Mouse (Mus musculus) heart, embryonic 10.5 days (tissue): ENCODE measurements around the gene Clba1. TPM values are rescaled to one million over a fixed set of nuclear protein-coding genes. Genes with fewer than 3 reads are reported as not detected.

Experiments
- DNase-seq: peaks from one replicate; pipeline ENCODE4 v3.0.0-alpha.2; 2017; ENCODE audit warnings: low spot score
- H3K27ac ChIP-seq: fragments of 300-500 bp; sonication (generic); 2 replicates; pipeline ENCODE4 v1.5.1; 2016; ENCODE audit warnings: mild to moderate bottlenecking
- H3K27me3 ChIP-seq: fragments of 300-500 bp; sonication (generic); 2 replicates; pipeline ENCODE4 v1.6.1; 2016; ENCODE audit warnings: mild to moderate bottlenecking; ENCODE audit not compliant: poor library complexity, insufficient read depth, severe bottlenecking
- H3K36me3 ChIP-seq: fragments of 300-500 bp; sonication (generic); 2 replicates; pipeline ENCODE4 v1.6.1; 2016; ENCODE audit warnings: mild to moderate bottlenecking, moderate library complexity
- H3K4me1 ChIP-seq: fragments of 300-500 bp; sonication (generic); 2 replicates; pipeline ENCODE4 v1.6.1; 2016; ENCODE audit warnings: mild to moderate bottlenecking
- H3K4me3 ChIP-seq: fragments of 300-500 bp; sonication (generic); 2 replicates; pipeline ENCODE4 v1.5.1; 2016; ENCODE audit warnings: mild to moderate bottlenecking, moderate library complexity
- H3K9me3 ChIP-seq: fragments of 300-500 bp; sonication (generic); 2 replicates; pipeline ENCODE4 v1.6.1; 2016; ENCODE audit warnings: mild to moderate bottlenecking, moderate library complexity
- WGBS: fragments of 180-500 bp; shearing (Covaris S2); methylation state at CpG from one replicate; pipeline ENCODE4 v1.1.7; 2016; 5-methylcytosine and 5-hydroxymethylcytosine counted together
- polyA plus RNA-seq: library from polyadenylated mRNA; unstranded; fragments of >200 nt; fragmentation: Nextera tagmentation; extraction: Ambion mirVana; gene quantifications from 2 replicates; pipeline ENCODE4 v1.2.1, GENCODE M21; 2016

The Clba1 gene
- polyA plus RNA-seq, 1 experiment from 2014 or later, result 13.0 TPM

- peak overlapping the region; percentile 4; the same call in 1 of the 2 replicates for H3K27ac ChIP-seq
- H3K36me3 ChIP-seq, result no peaks in the 10 kb centered on the region
- WGBS, result 53% methylated on average over 15 of the region's 15 CpGs
- H3K4me1 ChIP-seq, result peaks cover 71% of the 10 kb centered on the region
- H3K27me3 ChIP-seq, result peaks cover 55% of the 10 kb centered on the region
- DNase-seq, result no peak
- no peak overlapping the region for H3K4me3 ChIP-seq
- H3K9me3 ChIP-seq, result no peaks in the 10 kb centered on the region
Observed at GRCm38 (mm10) chr12:112797672-112798331, 10.9 kb upstream of the Clba1 start.

- Histone ChIP-seq H3K9me3 (no peaks in the 10 kb centered on the region), H3K4me1 (peaks cover 74% of the 10 kb centered on the region), H3K4me3 (no peak overlapping the region), H3K36me3 (no peaks in the 10 kb centered on the region), H3K27ac (no peak overlapping the region), H3K27me3 (peaks cover 60% of the 10 kb centered on the region)
- DNase-seq, result no peak
- 41% methylated on average over 5 of the region's 5 CpGs for WGBS
Observed at GRCm38 (mm10) chr12:112798332-112798681, 10.4 kb upstream of the Clba1 start.

DNA sequence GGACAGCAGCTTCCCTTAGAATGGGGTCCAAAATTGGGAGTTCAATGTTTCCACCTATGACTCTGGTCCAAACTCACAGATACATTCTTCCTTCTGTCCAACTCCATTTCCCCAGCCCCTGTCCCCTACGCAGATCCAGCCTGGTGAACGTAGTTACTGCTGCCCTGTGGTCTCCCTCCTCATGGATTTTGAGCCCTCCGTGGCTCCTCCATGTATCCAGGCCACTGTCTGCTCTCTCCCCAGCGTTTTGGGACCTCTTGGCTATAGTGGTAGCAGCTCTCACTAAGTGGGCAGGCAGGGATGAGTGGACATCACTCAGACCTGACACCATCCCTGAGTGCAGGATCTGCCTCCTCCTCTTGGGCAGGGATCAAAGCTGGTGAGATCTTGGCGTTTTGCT, 10.0 kb upstream of the Clba1 start:
- no peaks in the 10 kb centered on the region for H3K36me3 ChIP-seq
- peaks cover 64% of the 10 kb centered on the region for H3K27me3 ChIP-seq
- no peak for DNase-seq
- no peak overlapping the region for H3K4me3 ChIP-seq
- H3K4me1 ChIP-seq, result peaks cover 70% of the 10 kb centered on the region
- no peaks in the 10 kb centered on the region for H3K9me3 ChIP-seq
- WGBS, result 65% methylated on average over 5 of the region's 5 CpGs
- H3K27ac ChIP-seq, result no peak overlapping the region

- no peak overlapping the region for H3K4me3 ChIP-seq
- no peak overlapping the region for H3K27ac ChIP-seq
- H3K27me3 ChIP-seq, result peaks cover 71% of the 10 kb centered on the region
- WGBS, result 75% methylated on average over 10 of the region's 10 CpGs
- peaks cover 63% of the 10 kb centered on the region for H3K4me1 ChIP-seq
- DNase-seq, result no peak
- no peaks in the 10 kb centered on the region for H3K36me3 ChIP-seq
- H3K9me3 ChIP-seq, result no peaks in the 10 kb centered on the region
Observed at GRCm38 (mm10) chr12:112799237-112799970, 9.3 kb upstream of the Clba1 start.

- Histone ChIP-seq H3K27me3 (peaks cover 77% of the 10 kb centered on the region), H3K4me3 (no peak overlapping the region), H3K9me3 (no peaks in the 10 kb centered on the region), H3K36me3 (no peaks in the 10 kb centered on the region), H3K27ac (no peak overlapping the region), H3K4me1 (peaks cover 53% of the 10 kb centered on the region)
- WGBS, result 8% methylated on average over 4 of the region's 4 CpGs
- DNase-seq, result no peak
Observed at GRCm38 (mm10) chr12:112800476-112800875, 8.3 kb upstream of the Clba1 start.

DNA sequence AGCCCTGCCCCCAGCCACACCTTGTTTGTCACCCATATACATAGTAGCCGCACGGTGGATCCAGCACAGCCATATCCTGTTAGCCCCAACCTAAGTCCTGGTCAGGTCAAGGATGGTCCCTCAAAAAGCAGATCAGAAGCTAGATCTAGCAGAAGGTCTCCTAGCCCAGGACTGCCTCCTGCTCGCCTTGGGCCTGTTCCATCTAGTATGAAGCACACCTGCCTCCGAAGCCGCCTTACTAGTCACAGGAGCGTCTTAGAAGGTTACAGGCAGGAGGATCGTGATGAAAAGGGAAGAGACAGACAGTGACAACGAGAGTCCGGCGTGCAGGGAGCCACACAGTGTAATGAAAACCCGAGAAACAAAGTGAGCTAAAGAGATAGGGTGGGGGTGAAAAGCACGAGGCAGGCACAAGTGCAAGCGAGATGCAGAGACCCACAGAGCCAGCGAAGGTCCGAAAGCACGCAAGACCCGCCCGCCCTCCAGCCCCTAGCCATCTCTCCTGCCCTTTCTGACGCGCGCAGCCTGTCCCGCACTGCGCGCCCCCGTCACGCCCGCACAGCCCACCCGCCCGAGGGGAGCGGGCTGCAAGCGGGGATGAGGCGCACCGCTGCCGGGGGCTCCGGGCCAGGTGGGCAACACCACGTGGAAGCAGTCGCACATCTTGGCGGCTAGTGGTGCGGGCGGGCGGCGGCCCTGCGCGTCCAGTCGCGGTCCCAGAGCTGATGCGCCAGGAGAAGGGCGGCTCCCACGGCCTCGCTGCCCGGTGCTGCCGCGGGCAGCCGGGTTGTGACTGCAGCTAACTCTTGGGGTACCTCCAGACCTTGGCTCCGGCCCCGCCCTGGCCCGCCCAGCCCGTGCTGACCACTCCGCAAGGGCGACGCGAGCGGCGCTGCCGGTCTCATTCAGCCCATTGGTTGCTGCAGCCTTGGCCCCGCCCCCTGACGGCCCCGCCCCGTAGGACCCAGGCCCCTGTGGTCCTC, 6.6 kb upstream of the Clba1 start, which contains the start of gene Ahnak2:
Ahnak2 (minus strand) TSS at position 794 of the 983 bp plus-strand sequence.
- peak; percentile 89 for DNase-seq
- Histone ChIP-seq H3K36me3 (no peaks in the 10 kb centered on the region), H3K9me3 (no peaks in the 10 kb centered on the region), H3K27ac (peak within 1 kb of the TSS; percentile 65), H3K27me3 (peaks cover 84% of the 10 kb centered on the region), H3K4me3 (peak within 1 kb of the TSS; percentile 76), H3K4me1 (peaks cover 38% of the 10 kb centered on the region)
- WGBS, result 4% methylated on average over 66 of the region's 69 CpGs

DNA sequence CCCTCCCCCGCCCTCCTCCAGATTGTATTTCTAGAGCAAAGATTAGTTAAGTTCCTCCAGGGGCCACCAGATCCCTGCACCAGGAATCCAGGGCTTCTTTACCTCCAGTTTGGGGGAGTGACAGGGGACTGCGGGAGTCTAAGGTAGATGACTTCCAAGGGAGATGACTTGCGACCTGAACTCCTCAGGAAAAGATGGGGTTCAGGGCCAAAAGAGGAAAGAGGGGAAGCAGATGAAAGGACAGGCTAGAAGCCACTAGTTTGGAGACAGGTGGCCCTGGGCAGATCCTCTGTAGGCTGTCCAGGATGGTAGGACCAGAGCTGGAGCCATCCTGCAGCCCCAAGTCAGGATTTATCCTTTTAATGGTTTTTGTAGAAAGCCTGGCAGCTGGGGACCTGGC, 5.8 kb upstream of the Clba1 start:
- WGBS, result 16% methylated on average over 3 of the region's 3 CpGs
- H3K27me3 ChIP-seq, result peaks cover 78% of the 10 kb centered on the region

GRCm38 (mm10) chr12:112804046-112804445, 4.7 kb upstream of the Clba1 start:
- no peaks in the 10 kb centered on the region for H3K36me3 ChIP-seq
- H3K4me1 ChIP-seq, result peaks cover 35% of the 10 kb centered on the region
- no peaks in the 10 kb centered on the region for H3K9me3 ChIP-seq
- no peak overlapping the region for H3K4me3 ChIP-seq
- peaks cover 69% of the 10 kb centered on the region for H3K27me3 ChIP-seq
- WGBS, result 55% methylated on average over 13 of the region's 13 CpGs
- H3K27ac ChIP-seq, result no peak overlapping the region
- DNase-seq, result no peak

More for the DNA sequence above, 5.8 kb upstream of the Clba1 start:
- no peaks in the 10 kb centered on the region for H3K9me3 ChIP-seq
- peaks cover 30% of the 10 kb centered on the region for H3K4me1 ChIP-seq
- H3K4me3 ChIP-seq, result peak overlapping the region; percentile 76
- no peaks in the 10 kb centered on the region for H3K36me3 ChIP-seq
- no peak for DNase-seq
- no peak overlapping the region for H3K27ac ChIP-seq

GRCm38 (mm10) chr12:112806044-112806443, 2.7 kb upstream of the Clba1 start:
- H3K4me3 ChIP-seq, result no peak overlapping the region
- peaks cover 49% of the 10 kb centered on the region for H3K4me1 ChIP-seq
- DNase-seq, result no peak
- peaks cover 51% of the 10 kb centered on the region for H3K27me3 ChIP-seq
- H3K36me3 ChIP-seq, result no peaks in the 10 kb centered on the region
- 65% methylated on average over 6 of the region's 6 CpGs for WGBS
- no peaks in the 10 kb centered on the region for H3K9me3 ChIP-seq
- no peak overlapping the region for H3K27ac ChIP-seq

DNA sequence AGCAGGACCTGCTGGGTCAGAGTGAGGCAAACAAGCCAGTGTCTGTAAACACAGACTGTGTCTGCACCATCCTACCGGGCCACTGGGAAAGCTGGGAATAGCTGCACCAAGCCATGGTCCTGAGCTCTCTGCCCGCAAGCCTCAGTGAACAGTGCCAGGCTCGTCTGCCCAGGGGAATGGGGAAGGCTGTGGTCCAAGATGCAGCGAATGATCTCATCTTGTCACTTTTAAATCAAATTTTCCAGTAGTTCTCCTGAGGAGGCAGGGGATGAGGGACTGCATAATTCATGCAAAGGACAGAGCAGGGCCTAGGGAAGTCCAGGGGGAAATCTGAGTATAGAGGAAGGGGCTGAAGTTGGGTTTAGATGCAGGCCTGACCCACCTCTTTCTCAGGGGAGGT, 941 bp upstream of the Clba1 start:
- peaks cover 51% of the 10 kb centered on the region for H3K4me1 ChIP-seq
- no peak for DNase-seq
- H3K36me3 ChIP-seq, result peaks cover 4% of the 10 kb centered on the region
- peaks cover 35% of the 10 kb centered on the region for H3K27me3 ChIP-seq
- WGBS, result 76% methylated on average over 4 of the region's 4 CpGs
- no peaks in the 10 kb centered on the region for H3K9me3 ChIP-seq
- H3K27ac ChIP-seq, result peak overlapping the region; percentile 82; the same call in 1 of the 2 replicates
- H3K4me3 ChIP-seq, result no peak overlapping the region

DNA sequence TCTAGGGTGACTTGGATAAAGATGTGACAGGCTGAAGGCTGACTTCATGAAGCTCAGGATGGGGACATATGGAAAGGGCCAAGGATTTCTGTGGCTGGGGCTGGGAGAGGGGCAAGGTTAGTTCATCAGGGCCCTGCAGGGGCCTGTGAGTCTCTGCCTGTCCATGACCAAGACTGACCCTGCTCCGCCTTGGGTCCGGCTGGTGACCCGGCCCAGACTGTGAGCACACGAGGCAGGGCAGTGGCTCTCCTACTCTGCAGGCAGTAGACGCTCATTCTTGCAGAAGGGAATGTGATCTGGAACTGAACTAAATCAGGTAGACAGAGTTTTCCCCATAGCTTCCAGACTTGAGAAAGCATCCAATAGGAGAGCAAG, 538 bp upstream of the Clba1 start:
- H3K27ac ChIP-seq, result peak overlapping the region; percentile 82
- H3K27me3 ChIP-seq, result peaks cover 31% of the 10 kb centered on the region
- no peaks in the 10 kb centered on the region for H3K9me3 ChIP-seq

DNA sequence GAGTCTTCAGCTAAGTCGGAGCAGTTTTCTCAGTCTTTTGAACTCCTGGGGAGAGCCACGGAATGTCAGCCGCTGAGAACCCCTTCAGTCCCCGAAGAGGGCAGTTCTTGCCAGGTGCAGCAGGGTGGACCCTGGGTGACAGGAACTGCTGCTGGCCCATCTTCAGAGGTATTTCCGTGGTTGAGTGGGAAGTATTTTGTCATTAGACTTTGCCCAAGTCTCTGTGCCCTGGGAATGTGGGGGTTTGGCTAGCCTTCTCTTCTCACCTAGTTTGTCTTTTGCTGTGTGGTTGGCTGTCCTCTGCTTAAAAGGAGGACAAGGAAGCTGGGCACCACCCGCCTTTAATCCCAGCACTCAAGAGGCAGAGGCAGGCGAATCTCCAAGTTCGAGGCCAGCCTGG, 904 bp downstream of the Clba1 start:
- Histone ChIP-seq H3K27me3 (peaks cover 16% of the 10 kb centered on the region), H3K4me3 (peak overlapping the region; percentile 76), H3K36me3 (peaks cover 20% of the 10 kb centered on the region), H3K27ac (peak overlapping the region; percentile 82), H3K4me1 (peaks cover 59% of the 10 kb centered on the region), H3K9me3 (no peaks in the 10 kb centered on the region)
- WGBS, result 20% methylated on average over 8 of the region's 8 CpGs
- no peak for DNase-seq

More for the DNA sequence above, 538 bp upstream of the Clba1 start:
- no peak for DNase-seq
- Histone ChIP-seq H3K4me3 (peak overlapping the region; percentile 76), H3K36me3 (peaks cover 6% of the 10 kb centered on the region), H3K4me1 (peaks cover 50% of the 10 kb centered on the region)
- 69% methylated on average over 5 of the region's 5 CpGs for WGBS
